Mouse (Mus musculus): ENCODE results near the gene Rxrb.

DNA sequence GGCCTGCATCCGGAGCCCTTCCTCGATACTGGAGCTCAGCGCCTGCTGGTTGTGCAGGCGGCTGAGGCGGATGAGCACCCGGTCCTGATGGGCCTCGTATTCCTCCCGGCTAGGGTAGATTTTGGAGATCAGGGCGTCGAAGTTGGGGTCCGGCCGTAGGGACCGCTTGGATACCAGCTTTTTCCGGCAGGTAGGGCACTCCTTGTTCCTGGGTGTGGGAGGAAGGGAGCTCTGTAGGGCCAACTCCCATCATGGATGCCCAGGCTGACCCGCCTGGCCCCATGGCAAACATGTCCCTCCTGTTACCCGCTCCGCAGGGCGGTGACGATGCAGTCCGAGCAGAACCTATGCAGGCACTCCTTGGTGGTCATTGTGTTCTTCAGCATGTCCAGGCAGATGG is 8.6 kb upstream of the Rxrb start:
- no peak for TF ChIP-seq CTCF (IDR thresholded peaks at IDR 0.05)
- TF ChIP-seq EP300 (IDR thresholded peaks at IDR 0.05), result no peak

Measured in lung, postnatal 0 days (tissue).